Mouse (Mus musculus): ENCODE results near the gene Trim26. TPM values are rescaled to one million over a fixed set of nuclear protein-coding genes. Genes with fewer than 3 reads are reported as not detected.
"Not testable (repeated sequence)": the region's sequence is repeated elsewhere in the genome, so short reads cannot be mapped to it uniquely, and the experiment has no call there.

Gene Trim26
- total RNA-seq (2021) = 10 to 100 TPM; 21.0 to 23.1 TPM

DNA sequence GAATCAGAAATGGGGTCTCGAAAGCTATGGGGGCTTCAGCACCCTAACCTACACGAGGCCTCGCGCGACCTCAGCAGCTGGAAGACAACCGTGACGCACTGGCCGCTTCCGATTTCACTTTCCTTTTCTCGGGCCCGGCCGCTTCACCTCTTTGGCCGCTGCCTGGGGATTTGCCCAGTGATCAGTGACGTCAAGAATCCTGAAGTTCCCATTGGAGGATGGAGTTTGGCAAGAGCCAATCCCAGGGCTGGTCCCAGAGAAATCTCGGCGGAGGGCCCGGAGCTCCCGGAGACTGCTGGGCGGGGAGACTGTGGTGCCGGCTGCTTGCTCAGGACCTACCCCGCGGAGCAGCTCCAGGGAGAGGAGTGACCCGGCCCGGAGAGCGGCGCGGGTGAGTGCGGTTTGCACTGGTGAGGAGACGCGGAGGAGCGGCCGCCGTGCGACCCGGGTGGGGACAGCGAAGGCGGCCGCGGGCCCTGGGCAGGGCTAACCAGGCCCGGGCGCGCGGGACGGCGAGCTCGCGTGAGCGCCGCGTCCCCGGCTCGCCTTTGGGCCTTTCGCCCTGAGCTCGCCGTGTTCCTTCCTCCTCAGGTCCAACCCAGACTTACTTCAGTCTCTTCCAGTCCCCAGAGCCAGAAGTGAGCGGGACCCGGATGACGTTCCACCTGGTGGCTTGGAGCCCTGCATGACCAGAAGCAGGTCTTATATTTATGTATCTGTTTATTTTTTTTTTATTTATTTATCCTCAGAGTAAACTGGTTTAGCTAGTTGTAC lies at the start of gene Trim26:
Gene Trim26 (plus strand): TSS at position 261 of the 774 bp plus-strand sequence.
- peak; percentile 96 to 99 for DNase-seq (ENCODE audit: low spot score in 2 of 2)
- intact Hi-C loops (cut with DNase I) = loop anchor here (1.0 kb wide), 1 partner anchor 11 kb away; no protein-coding TSS in a partner anchor

DNA sequence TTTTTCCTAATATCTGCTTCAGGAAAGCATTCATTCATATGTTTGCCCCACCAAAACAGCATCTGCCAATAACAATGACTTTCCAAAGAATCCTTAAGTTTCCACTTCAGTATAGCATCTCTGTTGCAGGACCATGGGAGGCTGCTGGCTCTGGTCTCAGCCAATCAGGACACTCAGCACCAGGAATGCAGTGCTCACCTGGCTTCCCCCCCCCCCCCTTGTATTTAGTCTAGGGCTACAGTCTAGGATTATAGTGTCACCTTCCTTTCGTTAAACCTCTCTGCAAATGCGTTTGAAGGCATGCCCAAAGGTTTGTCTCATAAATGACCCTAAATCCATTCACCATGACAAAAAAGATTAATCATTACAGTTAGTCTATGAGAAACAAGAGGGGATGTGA lies 48.6 kb upstream of the Trim26 start:
- no peak for DNase-seq (ENCODE audit: low spot score in 2 of 2)
- intact Hi-C loops (cut with DNase I) = loop anchor here (2.0 to 5.0 kb wide), 2 partner anchors 39 to 432 kb away; no protein-coding TSS in a partner anchor

- DNase-seq (ENCODE audit: low spot score in 2 of 2) = peak; percentile 82 to 92
- intact Hi-C loops (cut with DNase I) = loop anchor here (2.0 to 5.0 kb wide), 2 partner anchors 38 to 432 kb away; no protein-coding TSS in a partner anchor
Observed at GRCm38 (mm10) chr17:36788801-36789200, 48.1 kb upstream of the Trim26 start.

DNA sequence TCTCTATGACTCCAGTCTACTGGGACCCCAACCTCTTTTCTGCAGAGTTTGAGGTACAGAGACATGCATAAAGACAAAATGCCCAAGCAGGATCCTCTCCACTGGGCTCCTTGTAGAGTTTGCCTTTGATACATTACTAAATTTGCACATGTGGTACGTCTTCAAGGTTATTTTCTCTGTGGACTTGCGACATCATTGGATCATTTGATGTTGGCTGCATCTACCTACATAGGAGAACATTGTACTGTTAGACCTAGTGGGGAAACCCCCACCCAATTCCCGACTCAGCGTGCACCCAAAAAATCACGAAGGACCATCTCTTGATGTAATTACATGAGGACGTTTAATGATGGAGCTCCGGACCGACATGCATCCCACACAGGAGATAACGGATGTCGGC lies 37.4 kb upstream of the Trim26 start:
- intact Hi-C loops (cut with DNase I) = loop anchor here (2.0 kb wide), 1 partner anchor 499 kb away; no protein-coding TSS in a partner anchor
- no peak for DNase-seq (ENCODE audit: low spot score in 2 of 2)

- intact Hi-C loops (cut with DNase I) = loop anchor here (2.0 kb wide), 1 partner anchor 499 kb away; no protein-coding TSS in a partner anchor
- DNase-seq (ENCODE audit: low spot score in 2 of 2) = not testable (repeated sequence)
Observed at GRCm38 (mm10) chr17:36799921-36800462, 36.9 kb upstream of the Trim26 start.

GRCm38 (mm10) chr17:36811871-36812270 lies 25.1 kb upstream of the Trim26 start, which contains the start of gene H2-M10.6:
TSS of gene H2-M10.6 (plus strand) at chr17:36812171.
- intact Hi-C loops (cut with DNase I) = loop anchor here (1.0 kb wide), 1 partner anchor 446 kb away; no protein-coding TSS in a partner anchor

DNA sequence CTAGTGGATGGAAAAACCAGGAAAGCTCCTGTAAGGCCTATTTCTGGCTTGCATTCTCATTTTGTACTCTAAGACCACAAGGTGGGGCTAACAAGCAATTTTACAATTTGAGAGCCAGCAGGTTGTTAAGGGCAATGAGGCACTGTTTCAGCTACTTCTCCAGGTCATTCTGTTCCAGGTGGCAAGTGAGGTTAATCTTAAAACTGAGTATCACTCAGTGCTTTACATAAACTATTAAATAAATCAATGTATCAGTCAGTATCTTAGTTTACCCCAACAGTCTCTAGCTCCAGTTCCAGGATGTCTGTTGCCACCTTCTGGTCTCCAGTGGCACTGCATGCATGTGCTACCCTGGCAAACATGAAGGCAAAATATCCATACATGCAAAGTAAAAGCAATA lies 12.9 kb upstream of the Trim26 start:
- DNase-seq (ENCODE audit: low spot score in 2 of 2) = peak; percentile 42 to 56
- intact Hi-C loops (cut with DNase I) = no loop called here

More at GRCm38 (mm10) chr17:36811871-36812270, 25.1 kb upstream of the Trim26 start, which contains the start of gene H2-M10.6:
- DNase-seq (ENCODE audit: low spot score in 2 of 2) = no peak

DNA sequence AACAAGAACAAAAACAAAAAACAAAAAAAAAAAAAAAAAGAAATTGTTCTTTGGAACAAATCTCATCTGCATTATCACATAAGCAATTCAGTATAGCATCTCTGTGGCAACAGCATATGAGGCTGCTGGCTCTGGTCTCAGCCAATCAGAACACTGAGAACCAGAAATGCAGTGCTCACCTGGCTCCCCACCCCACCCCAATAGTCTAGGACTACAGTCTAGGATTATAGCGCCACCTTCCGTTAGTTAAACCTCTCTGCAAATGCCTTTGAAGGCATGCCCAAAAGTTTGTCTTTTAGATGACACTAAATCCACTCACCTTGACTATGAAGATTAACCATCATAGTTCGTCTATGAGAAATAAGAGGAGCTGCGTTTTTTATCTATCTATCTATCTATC lies 11.4 kb upstream of the Trim26 start:
- peak in 1 of 2 experiments; percentile 19 for DNase-seq (ENCODE audit: low spot score in 2 of 2)
- intact Hi-C loops (cut with DNase I) = loop anchor here (5.0 kb wide), 1 partner anchor 38 kb away; no protein-coding TSS in a partner anchor

DNA sequence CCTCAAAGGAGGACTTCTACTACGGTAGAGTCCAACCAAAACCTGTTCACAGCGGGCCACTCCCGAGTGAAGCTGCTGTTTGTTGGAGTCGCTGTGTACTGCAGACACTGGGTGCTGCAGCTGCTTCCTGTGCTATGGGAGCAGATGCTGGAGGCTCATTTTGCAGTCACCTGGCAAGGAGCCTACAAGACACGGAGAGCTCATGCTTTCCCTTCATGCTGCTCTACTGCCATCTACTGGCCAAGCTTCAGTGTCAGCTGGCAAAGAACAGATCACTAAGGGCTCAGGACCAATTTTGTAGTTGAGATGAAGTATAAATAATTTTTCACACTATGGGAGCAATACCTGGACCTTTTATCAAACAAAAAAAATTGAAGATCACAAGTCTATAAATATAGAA lies 10.9 kb upstream of the Trim26 start:
- DNase-seq (ENCODE audit: low spot score in 2 of 2) = peak; percentile 84 to 94
- intact Hi-C loops (cut with DNase I) = loop anchor here (1.0 to 5.0 kb wide), 2 partner anchors 10 to 39 kb away; no protein-coding TSS in a partner anchor

GRCm38 (mm10) chr17:36828488-36828887 lies 8.4 kb upstream of the Trim26 start:
- no peak for DNase-seq (ENCODE audit: low spot score in 2 of 2)
- intact Hi-C loops (cut with DNase I) = loop anchor here (5.0 kb wide), 1 partner anchor 41 kb away; no protein-coding TSS in a partner anchor

DNA sequence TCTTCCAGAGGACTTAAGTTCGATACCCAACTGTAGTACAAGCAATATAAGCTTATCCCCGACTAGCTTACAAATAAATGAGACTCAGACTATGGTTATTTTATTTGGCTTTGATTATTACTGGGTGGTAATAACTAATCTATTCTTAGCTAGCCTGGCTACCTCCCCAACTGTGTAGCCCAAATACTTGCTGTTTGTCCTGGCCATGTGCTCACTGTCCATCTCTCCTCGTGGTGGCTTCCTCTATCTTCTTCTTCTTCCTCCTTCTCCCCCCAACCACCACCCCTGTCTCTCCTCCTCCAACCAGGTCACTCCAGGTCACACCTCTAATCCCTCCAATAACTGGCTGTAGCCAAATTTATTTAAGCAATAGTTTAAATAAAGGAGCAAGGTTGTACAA lies 6.5 kb upstream of the Trim26 start:
- DNase-seq (ENCODE audit: low spot score in 2 of 2) = no peak

GRCm38 (mm10) chr17:36832694-36833093 lies 4.2 kb upstream of the Trim26 start:
- intact Hi-C loops (cut with DNase I) = no loop called here
- DNase-seq (ENCODE audit: low spot score in 2 of 2) = no peak

More for the DNA sequence above, 6.5 kb upstream of the Trim26 start:
- intact Hi-C loops (cut with DNase I) = no loop called here

GRCm38 (mm10) chr17:36835591-36836426 lies 1.1 kb upstream of the Trim26 start:
- intact Hi-C loops (cut with DNase I) = loop anchor here (1.0 kb wide), 1 partner anchor 10 kb away; no protein-coding TSS in a partner anchor
- DNase-seq (ENCODE audit: low spot score in 2 of 2) = peak; percentile 43 to 70

DNA sequence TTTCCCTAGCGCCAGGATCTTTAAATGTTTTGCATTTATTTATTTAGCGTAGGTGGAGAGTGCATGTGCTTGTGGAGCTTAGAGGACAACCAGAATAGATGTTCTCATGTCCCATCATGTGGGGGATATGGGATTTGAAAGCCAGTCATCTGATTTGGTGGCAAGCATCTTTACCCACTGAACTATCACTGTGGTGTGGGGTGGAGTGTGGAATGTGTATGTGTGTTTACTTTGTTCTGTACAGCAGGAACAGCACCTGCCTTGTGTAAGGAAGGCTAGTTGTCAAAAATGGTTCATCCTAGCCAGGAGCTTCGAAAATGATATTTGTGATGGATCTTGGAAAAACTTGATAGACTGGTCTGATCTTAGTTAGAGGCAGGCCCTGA lies 514 bp upstream of the Trim26 start:
- intact Hi-C loops (cut with DNase I) = loop anchor here (1.0 kb wide), 1 partner anchor 10 kb away; no protein-coding TSS in a partner anchor
- DNase-seq (ENCODE audit: low spot score in 2 of 2) = no peak

DNA sequence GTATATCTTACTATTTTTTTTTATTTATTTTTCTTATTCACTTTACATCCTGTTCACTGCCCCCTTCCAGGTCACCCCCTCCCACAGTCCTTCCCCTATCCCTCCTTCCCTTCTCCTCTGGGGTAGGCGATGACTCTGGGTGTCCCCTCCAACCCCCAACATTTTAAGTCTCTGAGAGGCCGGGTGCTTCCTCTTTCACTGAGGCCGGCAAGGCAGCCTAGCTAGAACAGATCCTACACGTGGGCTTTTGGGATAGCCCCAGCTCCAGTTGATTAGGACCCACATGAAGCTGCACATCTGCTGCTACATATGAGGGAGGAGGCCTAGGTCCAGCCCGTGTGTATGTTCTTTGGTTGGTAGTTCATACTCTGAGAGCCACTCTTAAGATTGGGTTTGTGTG lies 2.1 kb downstream of the Trim26 start:
- intact Hi-C loops (cut with DNase I) = no loop called here
- DNase-seq (ENCODE audit: low spot score in 2 of 2) = no peak

- intact Hi-C loops (cut with DNase I) = no loop called here
- no peak for DNase-seq (ENCODE audit: low spot score in 2 of 2)
Observed at GRCm38 (mm10) chr17:36839931-36840330, 3.0 kb downstream of the Trim26 start.

DNA sequence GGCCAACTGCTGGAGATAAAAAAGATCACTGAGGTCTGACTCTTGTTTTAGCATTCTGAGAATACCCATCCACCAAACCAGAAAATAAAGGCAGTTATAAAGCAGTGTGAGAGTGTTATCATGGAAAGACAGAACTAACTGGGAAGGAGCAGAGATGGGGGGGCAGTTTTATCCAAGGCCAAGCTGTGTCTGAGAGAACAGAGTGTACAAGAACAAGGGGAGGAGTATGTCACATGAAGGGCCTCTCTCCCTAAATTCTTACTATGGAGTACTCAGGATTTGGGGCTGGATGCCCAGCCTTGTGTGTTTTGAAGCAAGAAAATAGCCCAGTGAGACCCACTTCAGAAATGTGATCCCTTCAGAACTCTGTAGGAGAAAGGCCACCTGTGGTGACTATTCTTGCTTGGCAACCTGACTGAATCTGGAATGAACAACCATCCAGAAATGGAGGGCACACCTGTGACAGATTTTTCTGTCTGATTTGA lies 4.1 kb downstream of the Trim26 start:
- intact Hi-C loops (cut with DNase I) = no loop called here
- DNase-seq (ENCODE audit: low spot score in 2 of 2) = no peak

DNA sequence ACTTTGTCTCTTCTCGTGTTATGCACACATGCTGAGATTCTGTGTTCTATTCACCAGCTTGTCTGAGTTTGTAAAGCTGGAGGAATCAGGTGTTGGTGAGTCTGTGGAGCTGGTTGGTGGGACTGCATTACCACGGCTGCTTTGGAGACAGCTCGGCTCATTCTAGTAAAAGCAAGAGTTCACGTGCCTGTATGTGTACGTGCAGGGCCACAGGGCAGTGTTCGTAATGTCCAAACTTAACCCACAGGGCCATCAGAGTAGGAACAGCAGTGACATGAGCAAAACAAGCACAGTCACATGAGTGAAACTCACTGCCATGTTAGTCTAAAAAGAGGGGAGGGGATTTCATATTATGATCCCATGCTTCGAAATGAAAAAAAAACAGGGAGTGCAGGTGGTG lies 6.8 kb downstream of the Trim26 start:
- intact Hi-C loops (cut with DNase I) = no loop called here
- no peak for DNase-seq (ENCODE audit: low spot score in 2 of 2)

DNA sequence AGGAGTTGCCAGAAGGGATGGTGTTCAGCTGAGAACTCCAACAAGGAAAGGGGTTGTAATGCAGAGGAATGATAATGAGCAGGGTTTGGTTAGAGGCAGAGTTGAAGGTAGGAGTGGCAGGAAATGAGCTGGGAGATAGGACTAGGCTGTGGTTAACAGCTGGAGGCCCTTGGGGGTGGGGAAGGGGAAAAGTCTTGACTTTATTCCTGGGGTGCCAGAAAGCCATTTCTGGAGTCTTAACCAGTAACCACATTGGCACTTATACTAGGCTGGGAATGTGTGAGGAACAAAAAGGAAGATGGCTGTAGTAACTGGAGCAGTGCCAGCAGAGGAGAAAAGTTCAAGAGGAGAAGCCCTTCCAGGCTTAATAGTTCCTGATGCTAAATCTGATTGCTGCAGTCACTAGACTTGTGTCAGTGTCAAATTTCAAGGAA lies 7.4 kb downstream of the Trim26 start:
- intact Hi-C loops (cut with DNase I) = no loop called here
- no peak for DNase-seq (ENCODE audit: low spot score in 2 of 2)
